Mouse (Mus musculus): ENCODE results near the gene Tcf23.

Gene Tcf23

GRCm38 (mm10) chr5:30949654-30950326 is 18.7 kb upstream of the Tcf23 start:
- DNase-seq (ENCODE audit: low spot score in 2 of 2): peak; percentile 97

DNA sequence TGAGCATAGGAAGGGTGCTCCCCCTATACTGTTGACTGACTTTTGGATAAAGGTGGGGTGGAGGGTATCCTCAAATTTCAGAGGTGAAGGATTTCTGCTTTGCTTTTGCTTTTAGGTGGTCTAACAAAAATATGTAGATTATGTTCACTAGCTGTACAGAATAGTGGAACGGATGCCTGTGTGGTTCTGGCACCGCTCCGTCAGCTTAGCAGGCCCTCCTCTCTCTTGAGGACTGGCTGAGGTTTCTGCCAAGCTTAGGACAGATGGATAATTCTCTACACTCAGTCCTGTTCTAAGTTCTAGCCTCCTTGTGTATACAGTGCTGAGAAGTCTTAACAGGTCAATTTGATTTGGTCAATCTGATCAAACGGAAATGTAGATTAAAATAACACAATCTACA is 18.0 kb upstream of the Tcf23 start:
- DNase-seq (ENCODE audit: low spot score in 2 of 2): peak in 1 of 2 experiments; percentile 69

GRCm38 (mm10) chr5:30950922-30951321 is 17.5 kb upstream of the Tcf23 start:
- no peak for DNase-seq (ENCODE audit: low spot score in 2 of 2)

DNA sequence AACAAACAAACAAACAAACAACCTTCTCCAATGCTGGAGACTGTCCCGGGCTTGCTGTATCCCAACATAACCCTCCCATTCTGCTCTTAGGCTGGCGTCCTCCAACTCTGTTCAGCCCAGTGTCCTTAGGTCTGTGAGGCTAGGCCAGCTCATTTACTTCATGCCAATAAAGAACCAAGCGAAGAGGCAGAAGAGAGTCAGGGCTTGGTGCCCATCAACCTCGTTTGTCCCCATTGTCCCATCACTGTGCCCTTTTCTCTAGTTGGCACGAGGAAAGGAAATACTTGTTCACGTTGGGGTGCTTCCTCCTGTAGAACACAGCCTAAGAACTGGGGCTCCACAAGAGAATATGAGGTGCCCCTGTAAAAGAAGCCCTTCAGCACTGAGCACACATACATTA is 16.8 kb upstream of the Tcf23 start:
- no peak for DNase-seq (ENCODE audit: low spot score in 2 of 2)

DNA sequence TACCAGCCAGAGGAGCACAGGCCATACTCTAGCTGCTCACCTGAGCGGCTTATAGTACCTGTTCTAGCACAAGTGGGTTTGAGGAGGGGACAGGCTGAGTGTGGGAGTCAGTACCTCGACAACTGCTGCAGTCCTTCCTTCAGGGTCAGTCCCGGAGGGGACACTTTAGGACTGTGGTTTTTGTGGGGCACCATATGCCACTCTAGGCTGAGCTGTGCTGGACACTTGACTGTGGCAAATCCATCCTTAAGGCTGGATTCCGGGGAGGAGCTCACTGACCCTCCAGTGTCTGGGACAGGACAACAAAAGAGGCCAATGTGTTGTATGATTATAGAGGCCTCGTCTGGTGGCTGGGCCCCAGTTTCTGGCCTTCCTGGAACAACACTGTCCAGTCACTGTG is 15.9 kb upstream of the Tcf23 start:
- no peak for DNase-seq (ENCODE audit: low spot score in 2 of 2)

GRCm38 (mm10) chr5:30954065-30954464 is 14.4 kb upstream of the Tcf23 start:
- DNase-seq (ENCODE audit: low spot score in 2 of 2): no peak

- no peak for DNase-seq (ENCODE audit: low spot score in 2 of 2)
These were observed 13.9 kb upstream of the Tcf23 start for GRCm38 (mm10) chr5:30954556-30954955.

DNA sequence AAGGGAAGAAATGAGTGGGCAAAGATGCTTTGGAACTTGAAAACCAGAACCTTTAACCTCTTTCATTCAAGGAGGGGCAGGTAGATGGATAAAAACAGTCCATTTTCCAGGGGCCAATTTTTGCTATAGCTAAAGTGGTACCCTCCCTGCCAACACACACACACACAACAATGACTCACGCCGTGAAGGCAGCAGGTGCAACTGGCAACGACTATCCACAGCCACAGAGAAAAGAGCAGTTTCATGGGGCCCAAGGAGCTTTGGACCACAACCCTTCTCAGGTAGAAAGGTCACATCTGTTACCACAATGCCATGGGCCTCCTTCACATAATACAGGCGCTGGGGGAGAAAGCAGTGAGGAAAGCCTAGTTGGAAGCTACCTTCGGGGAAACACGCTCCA is 12.7 kb upstream of the Tcf23 start:
- no peak for DNase-seq (ENCODE audit: low spot score in 2 of 2)

DNA sequence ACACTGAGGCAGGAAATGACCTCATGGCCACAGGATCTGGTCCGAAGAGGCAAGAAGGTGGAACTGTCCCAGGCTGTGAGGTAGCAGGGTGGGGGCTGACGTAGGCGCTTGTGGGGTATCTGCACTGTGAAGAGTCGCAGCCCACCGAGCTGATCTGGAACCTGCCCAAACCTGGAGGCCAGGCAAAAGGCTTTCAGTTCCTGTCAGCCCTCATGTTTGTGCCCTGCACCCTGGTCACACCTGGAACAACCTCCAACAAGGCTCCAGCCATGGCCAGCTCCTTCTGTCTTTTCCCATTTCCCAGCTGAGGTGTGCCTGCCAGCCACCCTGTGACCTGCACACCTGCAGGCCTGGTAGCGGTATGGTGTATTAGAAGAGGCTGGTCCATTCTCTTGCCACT is 10.6 kb upstream of the Tcf23 start:
- DNase-seq (ENCODE audit: low spot score in 2 of 2): no peak

DNA sequence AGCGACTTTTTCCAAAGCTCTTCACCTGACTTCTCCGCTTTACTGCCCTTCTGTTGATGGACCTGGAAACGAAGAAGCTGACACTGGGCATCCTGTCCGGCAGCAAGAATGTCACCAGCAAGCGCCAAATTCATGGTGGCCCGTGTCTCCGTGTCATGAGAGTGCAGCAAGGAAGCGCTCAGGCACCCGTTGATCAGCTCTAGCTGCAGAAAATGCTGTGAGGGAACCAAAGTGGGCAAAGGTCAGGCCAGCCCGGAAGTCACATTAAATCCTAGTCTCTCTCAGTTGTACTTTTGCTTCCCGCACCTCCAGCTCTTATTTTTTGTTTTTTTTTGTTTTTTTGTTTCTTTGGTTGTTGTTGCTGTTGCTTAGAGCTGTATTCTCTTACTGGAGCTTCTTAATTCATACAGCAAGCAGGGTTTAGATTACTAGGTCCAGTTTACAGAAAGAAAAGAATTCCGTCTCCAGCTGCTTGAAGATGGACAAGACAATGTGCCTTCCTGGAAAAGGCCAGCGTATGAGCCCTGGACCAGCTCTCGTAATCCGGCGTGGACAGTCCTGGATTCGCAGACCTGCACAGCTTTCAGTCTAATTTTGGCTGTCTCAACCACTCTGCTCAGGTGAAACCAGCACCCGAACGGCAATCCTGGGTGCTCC is 9.1 kb upstream of the Tcf23 start:
- no peak for DNase-seq (ENCODE audit: low spot score in 2 of 2)

DNA sequence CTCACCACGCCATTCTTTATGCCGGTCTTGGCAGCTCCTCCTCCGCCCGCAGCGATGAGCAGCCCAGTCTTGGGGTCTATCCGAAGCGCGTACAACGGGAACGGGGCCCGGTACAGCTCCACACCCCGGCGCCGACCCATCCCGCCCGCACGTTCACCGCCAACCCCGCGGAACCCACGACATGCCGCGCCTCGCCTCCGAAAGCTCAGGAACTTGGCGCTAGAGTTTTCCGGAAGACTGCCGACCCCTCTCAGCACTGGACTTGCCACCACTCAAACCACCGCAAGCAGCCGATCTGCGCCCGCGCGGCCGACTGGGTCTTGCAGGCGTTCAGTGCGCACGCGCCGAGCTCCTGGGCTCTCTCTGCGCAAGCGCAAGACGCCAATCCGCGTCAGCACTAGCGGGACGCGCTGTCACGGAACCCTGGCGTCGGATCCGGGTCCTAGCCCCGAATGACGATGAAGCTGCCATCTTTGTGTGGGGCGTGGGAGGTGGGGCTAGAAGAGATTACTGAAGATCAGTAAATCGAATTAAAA is 8.4 kb upstream of the Tcf23 start, which contains the start of gene Preb:
Gene Preb, minus strand, starts transcription at position 396 of the 536 bp plus-strand sequence.
- DNase-seq (ENCODE audit: low spot score in 2 of 2): peak; percentile 99

- no peak for DNase-seq (ENCODE audit: low spot score in 2 of 2)
These were observed 7.6 kb upstream of the Tcf23 start for GRCm38 (mm10) chr5:30960814-30961213.

DNA sequence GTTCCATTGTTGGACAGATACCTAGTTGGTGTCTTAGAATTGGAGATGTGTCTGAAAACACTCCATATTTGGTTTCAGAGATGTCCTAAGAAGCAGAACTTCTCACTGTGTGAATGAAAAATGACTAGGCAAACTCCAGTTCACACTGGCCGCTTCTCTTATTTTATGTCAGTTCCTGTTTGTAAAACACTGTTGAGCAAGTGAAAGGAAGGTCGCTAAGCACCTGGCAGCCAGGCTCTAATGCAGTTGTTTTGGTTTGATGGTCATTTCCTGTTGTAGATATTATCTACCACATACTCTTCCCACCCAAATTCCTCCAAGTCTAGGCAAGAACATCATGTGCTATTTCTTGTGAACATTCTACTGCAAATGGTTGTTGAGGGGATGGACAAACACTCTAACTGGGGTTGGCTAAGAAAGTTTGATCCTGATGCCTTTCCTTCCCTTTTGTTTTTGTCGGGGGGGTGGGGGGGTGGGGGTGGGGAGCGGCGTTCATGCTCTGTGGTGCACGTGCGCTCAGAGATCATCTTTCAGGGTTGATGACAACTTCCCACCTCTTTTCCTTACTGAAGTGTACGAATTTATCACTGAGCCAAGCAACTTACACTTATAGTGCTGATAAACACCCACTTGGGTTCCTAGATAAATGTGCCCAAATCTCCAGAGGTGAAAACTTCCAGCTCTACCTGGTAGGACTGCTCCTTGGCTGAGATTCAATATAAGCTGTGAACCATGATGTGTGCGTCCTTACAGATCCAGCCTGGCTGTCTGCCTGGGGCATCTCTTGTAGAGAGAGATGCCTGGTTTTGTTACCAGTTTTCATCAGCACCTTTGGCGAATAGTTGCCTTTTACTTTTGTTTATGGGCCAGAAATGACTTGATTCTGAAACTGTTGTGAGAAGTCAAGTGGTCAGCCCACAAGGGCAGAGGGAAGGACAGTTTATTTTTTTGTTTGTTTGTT is 6.6 kb upstream of the Tcf23 start:
- DNase-seq (ENCODE audit: low spot score in 2 of 2): no peak

DNA sequence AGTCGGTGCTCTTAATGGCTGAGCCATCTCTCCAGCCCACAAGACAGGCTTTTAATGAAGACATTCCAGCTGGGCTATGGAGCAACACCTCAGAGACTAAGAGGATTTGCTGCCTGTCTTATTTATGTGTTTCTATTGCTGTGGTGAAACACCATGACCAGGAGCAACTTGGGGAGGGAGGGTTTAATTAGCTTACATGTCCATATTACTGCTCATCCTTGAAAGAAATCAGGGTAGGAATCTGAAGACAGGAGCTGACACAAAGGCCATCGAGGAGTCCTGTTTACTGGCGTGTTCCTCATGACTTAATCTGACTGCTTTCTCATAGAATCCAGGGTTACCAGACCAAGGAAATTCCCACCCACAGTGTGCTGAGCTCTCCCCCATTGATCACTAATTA is 4.5 kb upstream of the Tcf23 start:
- DNase-seq (ENCODE audit: low spot score in 2 of 2): no peak

DNA sequence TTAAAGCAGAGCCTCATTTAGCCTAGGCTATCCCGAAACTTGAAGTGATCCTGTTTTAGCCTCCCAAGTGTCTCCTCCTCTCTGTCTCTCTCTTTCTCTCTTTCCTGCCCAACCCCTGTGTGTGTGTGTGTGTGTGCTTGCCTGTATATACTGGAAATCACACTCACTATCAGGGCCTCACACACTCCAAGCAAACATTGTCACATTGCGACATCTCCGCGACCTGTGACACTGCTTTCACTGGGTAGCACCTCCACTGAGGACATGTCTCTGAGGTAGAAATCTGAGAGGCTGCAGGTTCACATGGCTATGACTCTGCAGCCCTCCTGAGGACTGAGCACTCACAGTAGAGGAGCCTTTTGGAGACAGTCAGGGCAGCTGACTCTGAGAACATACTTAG is 2.3 kb upstream of the Tcf23 start:
- DNase-seq (ENCODE audit: low spot score in 2 of 2): no peak

GRCm38 (mm10) chr5:30969440-30969839 is 978 bp downstream of the Tcf23 start:
- no peak for DNase-seq (ENCODE audit: low spot score in 2 of 2)

- DNase-seq (ENCODE audit: low spot score in 2 of 2): no peak
These were observed 6.6 kb downstream of the Tcf23 start for GRCm38 (mm10) chr5:30974870-30975656.

- peak; percentile 51 to 70 for DNase-seq (ENCODE audit: low spot score in 2 of 2)
These were observed 13.9 kb downstream of the Tcf23 start for GRCm38 (mm10) chr5:30982357-30982756.

DNA sequence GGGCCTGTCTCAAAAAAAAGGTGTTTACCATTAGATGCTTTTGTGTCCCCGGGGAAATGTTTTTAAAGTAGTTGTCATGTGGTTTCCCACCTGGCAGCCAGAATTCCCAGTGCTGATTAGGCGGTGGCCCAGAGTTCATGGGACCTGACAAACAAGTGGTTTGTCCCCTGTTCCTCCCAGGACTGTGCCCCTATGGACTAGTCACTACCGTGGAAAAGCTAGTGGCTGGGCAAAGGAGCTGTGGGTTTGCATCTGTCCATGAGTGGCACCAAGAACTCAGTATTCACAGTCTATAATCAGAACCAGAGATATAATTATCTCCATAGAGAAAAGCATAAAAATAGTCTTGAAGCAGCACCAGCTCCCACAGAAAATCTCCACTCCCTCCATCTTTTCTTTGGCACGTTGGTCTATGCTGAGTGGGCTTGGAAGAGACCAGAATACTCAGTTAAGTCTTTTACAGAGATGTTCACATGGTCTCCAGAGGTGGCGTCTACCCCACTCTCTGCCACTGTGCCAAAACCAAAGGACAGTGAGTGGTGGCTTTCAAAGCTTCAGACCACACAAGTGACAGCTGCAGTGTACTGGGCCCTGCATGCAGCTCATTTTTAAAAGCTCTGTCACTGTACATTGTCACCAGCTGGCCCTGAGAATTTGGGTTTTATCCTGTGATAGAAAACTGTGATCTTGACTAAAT is 24.7 kb downstream of the Tcf23 start:
- peak; percentile 51 to 74 for DNase-seq (ENCODE audit: low spot score in 2 of 2)

GRCm38 (mm10) chr5:30994074-30994473 is 25.6 kb downstream of the Tcf23 start:
- peak; percentile 59 to 76 for DNase-seq (ENCODE audit: low spot score in 2 of 2)

All from right cerebral cortex, postnatal 10 days (tissue).